Mouse (Mus musculus) frontal cortex, adult (tissue): ENCODE results near the gene Klf1.
"Not testable (repeated sequence)": the region's sequence is repeated elsewhere in the genome, so short reads cannot be mapped to it uniquely, and the experiment has no call there.

Experiments used
- ATAC-seq: cut with Nextera tagmentation; 2 replicates; pipeline ENCODE4 v1.9.2; 2017; ENCODE audit warnings: mild to moderate bottlenecking, moderate library complexity, mixed read lengths; ENCODE audit not compliant: low TSS enrichment

The Klf1 gene

GRCm38 (mm10) chr8:84907493-84907892 is 5.8 kb downstream of the Klf1 start:
- ATAC-seq: no peak

DNA sequence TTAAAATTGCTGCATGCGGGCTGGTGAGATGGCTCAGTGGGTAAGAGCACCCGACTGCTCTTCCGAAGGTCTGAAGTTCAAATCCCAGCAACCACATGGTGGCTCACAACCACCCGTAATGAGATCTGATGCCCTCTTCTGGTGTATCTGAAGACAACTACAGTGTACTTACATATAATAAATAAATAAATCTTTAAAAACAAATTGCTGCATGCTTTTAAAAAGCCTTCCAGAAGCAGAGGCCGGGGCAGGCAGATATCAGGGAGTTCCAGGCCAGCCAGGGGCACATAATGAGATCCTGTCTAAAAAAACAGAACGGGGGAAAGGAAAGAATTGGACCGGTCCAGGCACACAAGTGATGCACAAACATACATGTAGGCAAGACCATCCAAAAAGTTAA is 6.3 kb downstream of the Klf1 start:
- not testable (repeated sequence) for ATAC-seq

DNA sequence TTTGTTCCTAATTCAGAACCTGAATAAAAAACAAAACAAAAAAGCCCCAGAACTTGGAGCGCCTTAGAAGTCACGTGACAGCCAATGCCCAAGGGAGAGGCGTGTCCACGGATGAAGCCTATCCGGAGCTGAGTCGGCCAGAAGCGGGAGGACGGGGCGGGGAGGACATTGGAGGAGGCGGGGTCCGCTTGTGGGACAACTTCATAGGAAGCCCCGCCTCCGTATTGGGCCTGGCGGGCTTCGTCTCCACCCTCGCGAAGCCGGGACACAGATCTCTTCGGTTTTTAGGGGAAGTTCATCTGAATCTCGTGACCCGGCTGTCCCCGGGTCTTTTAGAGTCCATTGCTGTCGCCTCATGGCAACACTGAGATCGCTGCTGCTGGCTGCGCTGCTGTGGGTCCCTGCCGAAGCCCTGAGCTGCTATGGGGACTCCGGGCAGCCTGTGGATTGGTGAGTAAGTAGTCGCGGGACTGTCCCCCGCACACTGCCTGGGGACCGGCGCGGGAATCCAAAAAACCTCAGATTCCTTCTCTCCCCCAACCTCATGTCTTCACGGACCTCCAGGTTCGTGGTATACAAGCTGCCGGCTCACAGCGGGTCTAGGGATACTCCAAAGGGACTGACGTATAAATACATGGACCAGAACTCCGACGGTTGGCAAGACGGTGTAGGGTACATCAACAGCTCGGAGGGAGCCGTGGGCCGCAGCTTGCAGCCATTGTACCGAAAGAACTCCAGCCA is 6.9 kb downstream of the Klf1 start, which contains the start of gene Dnase2a:
Gene Dnase2a, plus strand, starts transcription at position 140 of the 741 bp plus-strand sequence.
- peak; percentile 64 for ATAC-seq

- 0 out of 2 replicates have a peak, but pooled peaks have one; percentile 1 for ATAC-seq
Observed at GRCm38 (mm10) chr8:84909162-84909767, 7.5 kb downstream of the Klf1 start.

GRCm38 (mm10) chr8:84909949-84910348 is 8.2 kb downstream of the Klf1 start:
- no peak for ATAC-seq

- ATAC-seq: no peak
Observed at GRCm38 (mm10) chr8:84910551-84910950, 8.8 kb downstream of the Klf1 start.

DNA sequence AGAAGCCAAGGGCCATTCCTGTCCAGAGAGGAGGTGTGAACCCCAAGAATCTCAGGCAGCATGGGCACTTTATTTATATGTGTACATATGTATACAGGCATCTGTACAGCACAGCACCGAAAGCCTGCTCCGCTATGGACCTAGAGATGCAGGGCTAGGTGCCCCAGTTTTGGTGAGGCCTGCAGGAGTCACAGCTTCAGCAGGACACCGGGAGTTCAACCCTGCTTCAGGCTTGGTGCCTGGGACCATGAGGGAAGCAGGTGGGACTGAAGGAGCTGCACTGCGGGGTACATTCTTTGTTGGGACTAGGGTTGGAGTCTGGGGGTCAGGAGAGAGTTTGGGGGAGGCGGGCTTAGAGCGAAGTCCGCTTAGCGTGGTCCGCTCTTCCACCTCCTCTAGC is 10.1 kb downstream of the Klf1 start:
- ATAC-seq: no peak

DNA sequence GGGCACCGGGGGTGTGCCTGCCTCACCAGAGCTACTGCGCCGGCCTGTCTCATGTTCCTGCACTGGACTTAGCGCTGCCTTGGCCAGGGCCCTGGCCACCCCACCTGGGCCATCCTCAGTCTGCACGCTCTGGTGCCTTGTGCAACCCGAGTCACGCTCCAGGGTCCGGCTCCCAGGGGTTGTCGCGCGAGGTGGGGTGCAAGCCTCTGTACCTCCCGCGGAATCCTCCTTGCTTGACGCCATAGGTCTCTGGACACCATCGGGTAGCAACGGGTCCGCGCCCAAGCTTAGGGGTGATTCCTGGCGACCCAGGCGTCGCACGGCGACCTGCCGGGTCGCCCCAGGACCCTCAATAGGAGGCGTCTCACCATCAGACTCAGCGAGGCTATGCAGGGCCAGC is 10.7 kb downstream of the Klf1 start:
- no peak for ATAC-seq

GRCm38 (mm10) chr8:84912895-84913501 is 11.3 kb downstream of the Klf1 start:
- peak; percentile 14; the same call in 1 of the 2 replicates for ATAC-seq

- no peak for ATAC-seq
Observed at GRCm38 (mm10) chr8:84913502-84913900, 11.8 kb downstream of the Klf1 start.

- no peak for ATAC-seq
Observed at GRCm38 (mm10) chr8:84913960-84914359, 12.2 kb downstream of the Klf1 start.

DNA sequence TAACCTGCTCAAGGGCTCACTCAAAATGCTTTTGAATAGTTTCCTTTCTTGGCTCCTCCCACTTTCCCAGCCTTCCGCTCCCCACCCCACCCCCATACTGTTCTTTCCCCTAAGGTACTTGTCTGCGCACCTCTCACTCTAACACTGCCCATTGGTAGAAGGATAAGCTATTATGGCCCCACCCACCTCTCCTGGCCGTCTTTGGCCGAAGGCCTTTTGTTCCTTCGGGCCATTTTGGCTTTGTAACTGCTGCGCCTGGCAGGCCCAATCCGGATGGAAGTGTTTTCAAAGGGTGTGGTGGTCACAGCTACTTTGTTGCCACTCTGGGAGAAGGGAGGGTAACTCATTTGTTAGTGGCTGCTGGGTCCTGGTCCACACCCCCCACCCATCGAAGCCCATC is 13.5 kb downstream of the Klf1 start:
- no peak for ATAC-seq

GRCm38 (mm10) chr8:84917781-84918180 is 16.1 kb downstream of the Klf1 start:
- no peak for ATAC-seq

GRCm38 (mm10) chr8:84918646-84919045 is 16.9 kb downstream of the Klf1 start:
- no peak for ATAC-seq

- ATAC-seq: no peak
Observed at GRCm38 (mm10) chr8:84921596-84921995, 19.9 kb downstream of the Klf1 start.

GRCm38 (mm10) chr8:84925557-84925956 is 23.8 kb downstream of the Klf1 start:
- no peak for ATAC-seq

- no peak for ATAC-seq
Observed at GRCm38 (mm10) chr8:84927513-84927912, 25.8 kb downstream of the Klf1 start.

GRCm38 (mm10) chr8:84928456-84929306 is 27.0 kb downstream of the Klf1 start:
- peak; percentile 73 for ATAC-seq

GRCm38 (mm10) chr8:84930582-84930981 is 28.9 kb downstream of the Klf1 start:
- ATAC-seq: no peak

DNA sequence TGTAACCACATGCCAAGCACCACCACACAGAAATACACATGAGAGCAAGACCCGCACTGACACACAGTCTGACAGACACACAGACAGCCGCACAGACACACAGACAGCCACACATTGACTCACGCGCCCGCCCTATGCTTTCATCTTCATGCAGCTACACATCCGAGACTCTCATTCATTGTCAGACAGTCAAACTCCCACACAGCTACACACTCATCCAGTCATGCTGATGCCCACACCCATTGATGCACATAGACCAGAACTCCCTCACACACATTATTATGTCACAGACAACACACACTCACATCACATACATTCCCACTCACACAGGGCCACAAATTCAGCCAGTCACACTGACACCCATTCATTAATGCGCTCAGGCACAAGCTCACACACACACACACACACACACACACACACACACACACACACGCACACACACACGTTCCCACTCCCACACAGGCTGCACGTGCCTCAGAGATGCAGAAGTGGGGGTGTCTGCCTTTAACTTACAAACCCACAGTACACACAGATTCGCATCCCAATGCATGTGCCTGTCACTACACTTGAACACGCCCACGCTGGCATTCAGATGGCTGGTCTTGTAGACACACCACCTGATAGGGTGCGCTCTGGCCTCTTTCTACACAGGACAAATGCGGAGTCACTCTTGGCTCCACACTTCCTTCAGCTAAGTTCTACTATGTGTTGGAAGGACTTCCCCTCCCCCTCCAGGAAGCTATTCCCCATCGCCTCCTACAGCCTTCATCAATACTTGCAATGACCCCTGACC is 32.2 kb downstream of the Klf1 start:
- peak; percentile 33; the same call in 1 of the 2 replicates for ATAC-seq

- peak; percentile 66 for ATAC-seq
Observed at GRCm38 (mm10) chr8:84934860-84935259, 33.1 kb downstream of the Klf1 start.
